Mouse (Mus musculus): ENCODE results near the gene Phc3. TPM values are rescaled to one million over a fixed set of nuclear protein-coding genes. Genes with fewer than 3 reads are reported as not detected.

The Phc3 gene
- polyA plus RNA-seq, 1 experiment from 2014 or later: 4.2 TPM

GRCm38 (mm10) chr3:30904658-30905057 lies 64.6 kb downstream of the Phc3 start:
- H3K27me3 ChIP-seq (replicated peaks; ENCODE audit: control insufficient read depth, insufficient read depth, low read length): no peaks in the 10 kb centered on the region
- ATAC-seq: no peak
- no peak overlapping the region for H3K27ac ChIP-seq (ENCODE audit: low read length)
- no peaks in the 10 kb centered on the region for H3K9me3 ChIP-seq (ENCODE audit: control insufficient read depth, low read length)
- no peak overlapping the region for H3K4me2 ChIP-seq (ENCODE audit: low read depth, low read length)
- no peaks in the 10 kb centered on the region for H3K4me1 ChIP-seq (ENCODE audit: control insufficient read depth, insufficient read depth, low read length)
- H3K4me3 ChIP-seq (ENCODE audit: low read length): no peak overlapping the region
- H3K9ac ChIP-seq (ENCODE audit: low read depth, low read length): no peak overlapping the region
- WGBS: 89% methylated on average over 1 of the region's 1 CpGs
- peaks cover 15% of the 10 kb centered on the region; the same call in 1 of the 2 replicates for H3K36me3 ChIP-seq (ENCODE audit: control insufficient read depth, insufficient read depth, low read length)

DNA sequence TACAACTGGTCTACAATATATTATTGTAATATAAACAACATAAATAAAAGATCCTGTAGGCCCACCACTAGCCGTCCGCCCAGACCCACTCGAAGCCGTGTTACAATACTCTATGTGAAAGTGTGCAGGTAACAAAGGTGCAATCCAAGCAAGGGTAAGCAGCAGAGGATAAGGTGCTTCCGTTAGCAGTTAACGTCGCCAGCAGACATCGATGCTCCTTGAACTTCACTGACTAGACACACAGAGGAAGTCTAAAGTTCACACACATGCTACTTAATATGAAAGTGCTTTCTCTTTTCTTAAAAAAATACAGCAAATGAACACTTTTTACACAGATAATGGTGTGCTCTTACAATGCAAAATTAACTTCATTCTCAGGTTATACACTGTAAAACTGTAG lies 69.8 kb downstream of the Phc3 start:
- no peak overlapping the region for H3K4me3 ChIP-seq (ENCODE audit: low read length)
- no peaks in the 10 kb centered on the region for H3K9me3 ChIP-seq (ENCODE audit: control insufficient read depth, low read length)
- no peak; the same call in 1 of the 2 replicates for ATAC-seq
- no peaks in the 10 kb centered on the region for H3K27me3 ChIP-seq (replicated peaks; ENCODE audit: control insufficient read depth, insufficient read depth, low read length)
- 78% methylated on average over 8 of the region's 8 CpGs for WGBS
- H3K4me1 ChIP-seq (ENCODE audit: control insufficient read depth, insufficient read depth, low read length): 0 out of 2 replicates have a peak, but pooled peaks cover 2% of the 10 kb centered on the region
- peaks cover 8% of the 10 kb centered on the region; the same call in 1 of the 2 replicates for H3K36me3 ChIP-seq (ENCODE audit: control insufficient read depth, insufficient read depth, low read length)
- no peak overlapping the region for H3K4me2 ChIP-seq (ENCODE audit: low read depth, low read length)
- H3K27ac ChIP-seq (ENCODE audit: low read length): no peak overlapping the region
- no peak overlapping the region for H3K9ac ChIP-seq (ENCODE audit: low read depth, low read length)

GRCm38 (mm10) chr3:30896721-30897120 lies 72.5 kb downstream of the Phc3 start:
- no peak overlapping the region for H3K9ac ChIP-seq (ENCODE audit: low read depth, low read length)
- H3K9me3 ChIP-seq (ENCODE audit: control insufficient read depth, low read length): no peaks in the 10 kb centered on the region
- H3K27me3 ChIP-seq (replicated peaks; ENCODE audit: control insufficient read depth, insufficient read depth, low read length): no peaks in the 10 kb centered on the region
- 0 out of 2 replicates have a peak, but pooled peaks cover 2% of the 10 kb centered on the region for H3K4me1 ChIP-seq (ENCODE audit: control insufficient read depth, insufficient read depth, low read length)
- H3K36me3 ChIP-seq (ENCODE audit: control insufficient read depth, insufficient read depth, low read length): peaks cover 11% of the 10 kb centered on the region; the same call in 1 of the 2 replicates
- WGBS: 64% methylated on average over 5 of the region's 5 CpGs
- H3K4me2 ChIP-seq (ENCODE audit: low read depth, low read length): no peak overlapping the region
- no peak overlapping the region for H3K4me3 ChIP-seq (ENCODE audit: low read length)
- no peak overlapping the region for H3K27ac ChIP-seq (ENCODE audit: low read length)
- no peak for ATAC-seq

DNA sequence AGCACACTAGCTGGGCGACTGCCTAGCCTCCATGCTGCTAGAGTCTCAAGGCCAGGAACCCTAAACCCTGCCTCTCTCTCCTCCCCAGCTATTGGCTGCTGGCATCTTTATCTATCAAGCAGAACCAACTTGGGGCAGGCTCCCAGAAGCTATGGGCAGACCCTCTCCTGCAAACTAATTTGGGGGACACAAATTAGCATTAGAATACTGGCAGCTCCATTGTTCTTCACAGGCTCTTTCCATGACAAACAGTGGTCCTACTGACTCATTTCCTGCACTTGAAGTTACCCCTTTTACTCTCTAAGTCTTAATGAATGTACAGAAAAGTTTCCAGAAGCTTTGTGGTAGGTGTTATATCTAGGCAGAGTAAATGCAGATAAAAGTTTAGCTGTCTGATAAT lies 80.2 kb downstream of the Phc3 start:
- H3K9ac ChIP-seq (ENCODE audit: low read depth, low read length): no peak overlapping the region
- H3K27me3 ChIP-seq (replicated peaks; ENCODE audit: control insufficient read depth, insufficient read depth, low read length): no peaks in the 10 kb centered on the region
- H3K27ac ChIP-seq (ENCODE audit: low read length): no peak overlapping the region
- no peak overlapping the region for H3K4me2 ChIP-seq (ENCODE audit: low read depth, low read length)
- no peak overlapping the region for H3K4me3 ChIP-seq (ENCODE audit: low read length)
- no peaks in the 10 kb centered on the region for H3K9me3 ChIP-seq (ENCODE audit: control insufficient read depth, low read length)
- WGBS: 45% methylated on average over 1 of the region's 1 CpGs
- ATAC-seq: no peak
- no peaks in the 10 kb centered on the region for H3K4me1 ChIP-seq (ENCODE audit: control insufficient read depth, insufficient read depth, low read length)
- 0 out of 2 replicates have a peak, but pooled peaks cover 2% of the 10 kb centered on the region for H3K36me3 ChIP-seq (ENCODE audit: control insufficient read depth, insufficient read depth, low read length)

DNA sequence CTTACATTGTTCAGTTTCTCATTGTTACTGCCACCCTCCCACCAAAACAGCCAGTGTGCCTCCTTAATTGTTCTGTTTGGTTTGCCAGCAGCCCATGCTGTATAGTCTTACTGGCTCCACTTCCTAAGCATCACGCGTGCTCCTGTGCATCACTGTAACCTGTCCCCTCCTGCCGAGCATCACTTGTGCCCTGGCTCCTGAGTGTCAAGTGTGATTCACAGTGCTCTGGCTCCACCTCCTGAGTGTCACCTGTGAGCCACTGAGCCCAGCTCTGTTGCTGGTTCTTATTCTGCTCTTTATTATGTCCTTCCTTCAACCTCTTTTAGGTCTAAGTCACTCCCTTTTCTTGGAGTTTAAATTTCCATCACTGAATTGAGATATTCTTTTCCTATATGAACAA lies 81.8 kb downstream of the Phc3 start:
- no peak overlapping the region for H3K27ac ChIP-seq (ENCODE audit: low read length)
- WGBS: 86% methylated on average over 3 of the region's 3 CpGs
- H3K4me2 ChIP-seq (ENCODE audit: low read depth, low read length): no peak overlapping the region
- H3K9ac ChIP-seq (ENCODE audit: low read depth, low read length): no peak overlapping the region
- H3K4me3 ChIP-seq (ENCODE audit: low read length): no peak overlapping the region
- H3K27me3 ChIP-seq (replicated peaks; ENCODE audit: control insufficient read depth, insufficient read depth, low read length): no peaks in the 10 kb centered on the region
- H3K4me1 ChIP-seq (ENCODE audit: control insufficient read depth, insufficient read depth, low read length): no peaks in the 10 kb centered on the region
- no peaks in the 10 kb centered on the region for H3K9me3 ChIP-seq (ENCODE audit: control insufficient read depth, low read length)
- H3K36me3 ChIP-seq (ENCODE audit: control insufficient read depth, insufficient read depth, low read length): no peaks in the 10 kb centered on the region
- ATAC-seq: no peak

DNA sequence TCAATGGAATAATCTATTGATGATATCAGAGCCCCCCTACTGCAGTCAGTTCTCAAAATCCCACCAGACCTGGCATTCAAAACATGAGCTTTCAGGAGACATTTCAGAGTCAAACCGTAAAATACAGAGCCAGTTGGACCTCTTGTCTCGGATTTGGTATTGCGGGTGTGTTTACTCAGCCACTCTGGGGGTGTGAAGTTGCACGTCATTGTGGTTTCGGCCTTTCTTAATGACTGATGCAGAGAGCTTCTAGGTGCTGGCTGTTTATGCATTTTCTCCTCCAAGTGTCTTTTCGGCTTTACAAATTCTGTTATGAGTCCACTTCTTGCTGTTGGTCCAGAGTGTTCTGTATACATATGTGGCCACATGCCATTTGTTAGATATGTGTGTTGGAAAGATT lies 92.5 kb downstream of the Phc3 start:
- no peak overlapping the region for H3K4me2 ChIP-seq (ENCODE audit: low read depth, low read length)
- no peaks in the 10 kb centered on the region for H3K27me3 ChIP-seq (replicated peaks; ENCODE audit: control insufficient read depth, insufficient read depth, low read length)
- no peaks in the 10 kb centered on the region for H3K9me3 ChIP-seq (ENCODE audit: control insufficient read depth, low read length)
- H3K4me3 ChIP-seq (ENCODE audit: low read length): no peak overlapping the region
- WGBS: 78% methylated on average over 6 of the region's 6 CpGs
- H3K36me3 ChIP-seq (ENCODE audit: control insufficient read depth, insufficient read depth, low read length): no peaks in the 10 kb centered on the region
- H3K9ac ChIP-seq (ENCODE audit: low read depth, low read length): no peak overlapping the region
- no peaks in the 10 kb centered on the region for H3K4me1 ChIP-seq (ENCODE audit: control insufficient read depth, insufficient read depth, low read length)
- no peak for ATAC-seq
- H3K27ac ChIP-seq (ENCODE audit: low read length): no peak overlapping the region

DNA sequence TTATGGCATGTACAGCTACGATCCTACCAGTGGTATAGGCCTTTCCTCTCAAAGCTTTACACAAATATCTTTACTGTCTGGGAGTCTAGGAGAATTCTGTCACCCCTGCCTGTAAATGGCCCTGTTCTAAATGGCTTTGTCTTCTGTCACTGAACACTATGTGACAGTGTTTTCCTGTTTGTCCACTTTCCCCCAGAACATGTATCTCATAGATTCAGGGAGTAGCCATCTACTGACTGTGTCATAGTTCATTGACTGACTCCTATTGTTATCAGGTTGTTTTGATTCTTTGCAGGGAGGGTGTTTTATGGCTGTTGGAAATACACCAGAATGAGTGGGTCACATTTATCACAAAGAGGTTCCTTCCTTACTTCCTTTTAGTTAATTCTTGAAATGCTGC lies 99.2 kb downstream of the Phc3 start:
- no peaks in the 10 kb centered on the region for H3K9me3 ChIP-seq (ENCODE audit: control insufficient read depth, low read length)
- no peaks in the 10 kb centered on the region for H3K27me3 ChIP-seq (replicated peaks; ENCODE audit: control insufficient read depth, insufficient read depth, low read length)
- H3K4me1 ChIP-seq (ENCODE audit: control insufficient read depth, insufficient read depth, low read length): no peaks in the 10 kb centered on the region
- no peak; the same call in 1 of the 2 replicates for ATAC-seq
- H3K36me3 ChIP-seq (ENCODE audit: control insufficient read depth, insufficient read depth, low read length): no peaks in the 10 kb centered on the region
- WGBS: 79% methylated on average over 1 of the region's 1 CpGs
- H3K4me3 ChIP-seq (ENCODE audit: low read length): no peak overlapping the region
- H3K9ac ChIP-seq (ENCODE audit: low read depth, low read length): no peak overlapping the region
- no peak overlapping the region for H3K4me2 ChIP-seq (ENCODE audit: low read depth, low read length)
- no peak overlapping the region; the same call in 1 of the 2 replicates for H3K27ac ChIP-seq (ENCODE audit: low read length)

GRCm38 (mm10) chr3:30868625-30869024 lies 100.6 kb downstream of the Phc3 start:
- ATAC-seq: no peak
- H3K9ac ChIP-seq (ENCODE audit: low read depth, low read length): no peak overlapping the region
- H3K4me2 ChIP-seq (ENCODE audit: low read depth, low read length): no peak overlapping the region
- no peaks in the 10 kb centered on the region for H3K9me3 ChIP-seq (ENCODE audit: control insufficient read depth, low read length)
- no peaks in the 10 kb centered on the region for H3K27me3 ChIP-seq (replicated peaks; ENCODE audit: control insufficient read depth, insufficient read depth, low read length)
- 74% methylated on average over 5 of the region's 5 CpGs for WGBS
- no peak overlapping the region for H3K4me3 ChIP-seq (ENCODE audit: low read length)
- H3K27ac ChIP-seq (ENCODE audit: low read length): no peak overlapping the region
- no peaks in the 10 kb centered on the region for H3K36me3 ChIP-seq (ENCODE audit: control insufficient read depth, insufficient read depth, low read length)
- H3K4me1 ChIP-seq (ENCODE audit: control insufficient read depth, insufficient read depth, low read length): no peaks in the 10 kb centered on the region

DNA sequence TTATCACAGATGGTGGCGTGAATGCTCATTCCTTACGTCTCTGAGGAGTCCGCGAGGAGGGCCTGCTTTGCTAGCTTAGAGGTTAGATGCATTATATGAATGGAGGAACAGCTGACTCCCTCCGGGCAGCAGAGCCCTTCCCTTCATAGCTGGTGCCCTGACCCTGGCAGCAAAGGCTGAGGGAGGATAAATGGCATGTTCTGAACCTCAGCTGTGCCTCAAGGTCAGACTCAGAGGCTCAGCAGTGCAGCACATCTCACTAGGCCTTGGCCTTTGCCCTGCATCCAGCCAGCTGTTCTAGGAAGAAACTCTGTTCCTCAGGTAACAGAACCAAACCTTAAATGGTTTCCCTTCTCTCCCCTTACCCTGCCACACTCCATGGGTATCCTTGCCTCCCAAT lies 101.0 kb downstream of the Phc3 start:
- Histone ChIP-seq H3K4me2 (ENCODE audit: low read depth, low read length) (no peak overlapping the region), H3K9me3 (ENCODE audit: control insufficient read depth, low read length) (no peaks in the 10 kb centered on the region), H3K27me3 (replicated peaks; ENCODE audit: control insufficient read depth, insufficient read depth, low read length) (no peaks in the 10 kb centered on the region), H3K27ac (ENCODE audit: low read length) (no peak overlapping the region), H3K36me3 (ENCODE audit: control insufficient read depth, insufficient read depth, low read length) (no peaks in the 10 kb centered on the region), H3K4me1 (ENCODE audit: control insufficient read depth, insufficient read depth, low read length) (no peaks in the 10 kb centered on the region), H3K9ac (ENCODE audit: low read depth, low read length) (no peak overlapping the region), H3K4me3 (ENCODE audit: low read length) (no peak overlapping the region)
- ATAC-seq: no peak
- 78% methylated on average over 5 of the region's 5 CpGs for WGBS

DNA sequence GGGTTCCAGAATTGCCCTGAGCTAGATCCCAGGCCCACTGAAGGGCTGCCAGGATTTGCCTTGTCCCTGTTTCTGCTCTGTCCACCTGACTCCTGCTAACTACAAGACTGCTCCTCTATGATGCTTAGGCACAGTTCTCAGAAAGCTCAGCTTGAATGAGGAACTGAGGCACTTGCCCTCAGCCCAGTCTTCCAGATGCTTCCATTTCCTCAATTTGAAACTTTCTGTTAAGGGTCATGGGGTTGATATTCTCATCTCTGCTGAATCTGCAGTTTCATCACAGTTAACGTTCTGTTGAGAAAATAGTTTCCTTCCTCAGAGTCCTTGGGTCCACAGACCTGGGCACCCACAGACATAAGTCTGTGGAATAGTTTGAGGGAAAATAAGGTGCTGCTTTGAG lies 104.6 kb downstream of the Phc3 start:
- 71% methylated on average over 1 of the region's 1 CpGs for WGBS
- Histone ChIP-seq H3K9me3 (ENCODE audit: control insufficient read depth, low read length) (no peaks in the 10 kb centered on the region), H3K4me1 (ENCODE audit: control insufficient read depth, insufficient read depth, low read length) (no peaks in the 10 kb centered on the region), H3K4me2 (ENCODE audit: low read depth, low read length) (no peak overlapping the region), H3K27ac (ENCODE audit: low read length) (no peak overlapping the region), H3K36me3 (ENCODE audit: control insufficient read depth, insufficient read depth, low read length) (no peaks in the 10 kb centered on the region), H3K27me3 (replicated peaks; ENCODE audit: control insufficient read depth, insufficient read depth, low read length) (no peaks in the 10 kb centered on the region), H3K4me3 (ENCODE audit: low read length) (no peak overlapping the region), H3K9ac (ENCODE audit: low read depth, low read length) (no peak overlapping the region)
- no peak for ATAC-seq

Measured in intestine, embryonic 16.5 days (tissue).